Mouse (Mus musculus): ENCODE measurements around the gene Psmd1. TPM values are rescaled to one million over a fixed set of nuclear protein-coding genes. Genes with fewer than 3 reads are reported as not detected.

Gene Psmd1
- total and polyA plus RNA-seq, 3 experiments: 27.6 to 128 (median 123) TPM

GRCm38 (mm10) chr1:86156075-86156474 lies 91.9 kb downstream of the Psmd1 start:
- DNase-seq: no peak

- DNase-seq: no peak
Measured at GRCm38 (mm10) chr1:86156595-86156994, 92.4 kb downstream of the Psmd1 start.

GRCm38 (mm10) chr1:86160059-86160458 lies 95.9 kb downstream of the Psmd1 start:
- DNase-seq: no peak

- no peak for DNase-seq
Measured at GRCm38 (mm10) chr1:86160479-86160878, 96.3 kb downstream of the Psmd1 start.

- no peak for DNase-seq
Measured at GRCm38 (mm10) chr1:86161061-86161460, 96.9 kb downstream of the Psmd1 start.

- no peak for DNase-seq
Measured at GRCm38 (mm10) chr1:86174602-86175001, 110.4 kb downstream of the Psmd1 start.

- no peak for DNase-seq
Measured at GRCm38 (mm10) chr1:86176066-86176465, 111.9 kb downstream of the Psmd1 start.

- DNase-seq: peak; percentile 75
Measured at GRCm38 (mm10) chr1:86178462-86179253, 114.5 kb downstream of the Psmd1 start.

GRCm38 (mm10) chr1:86182004-86182709 lies 118.0 kb downstream of the Psmd1 start:
- DNase-seq: no peak

- no peak for DNase-seq
Measured at GRCm38 (mm10) chr1:86183577-86184263, 119.5 kb downstream of the Psmd1 start.

GRCm38 (mm10) chr1:86186762-86187161 lies 122.6 kb downstream of the Psmd1 start:
- no peak for DNase-seq

- DNase-seq: no peak
Measured at GRCm38 (mm10) chr1:86187856-86188255, 123.7 kb downstream of the Psmd1 start.

GRCm38 (mm10) chr1:86188271-86188670 lies 124.1 kb downstream of the Psmd1 start:
- no peak for DNase-seq

Other genes starting within 250 kb of the Psmd1 start
- gene Itm2c, start 170.1 kb upstream of the Psmd1 start, total RNA-seq (2021): 100 to 1,000 TPM; 549 to 588 TPM
- gene Itm2c, start 170.1 kb upstream of the Psmd1 start, polyA plus RNA-seq (2012; rRNA removed): 777 and 999 TPM in 2 replicates
- gene 4933407L21Rik, start 135.9 kb upstream of the Psmd1 start, total RNA-seq (2021): under 1 TPM in 1 of 2 experiments, not detected in 1; 0.24 TPM
- 0.10 TPM in 1 of 2 replicates, not detected in the other for gene 4933407L21Rik, start 135.9 kb upstream of the Psmd1 start, polyA plus RNA-seq (2012; rRNA removed)
- gene Gpr55, start 103.4 kb upstream of the Psmd1 start, total RNA-seq (2021): 1 to 10 TPM; 4.3 to 4.4 TPM
- 0.98 and 1.2 TPM in 2 replicates for gene Gpr55, start 103.4 kb upstream of the Psmd1 start, polyA plus RNA-seq (2012; rRNA removed)
- gene Spata3, start 47.6 kb upstream of the Psmd1 start, total RNA-seq (2021): not detected
- gene Spata3, start 47.6 kb upstream of the Psmd1 start, polyA plus RNA-seq (2012; rRNA removed): not detected in 2 replicates
- under 1 TPM; 0.12 to 0.21 TPM for gene 2810459M11Rik, start 18.5 kb upstream of the Psmd1 start, total RNA-seq (2021)
- 0.07 and 0.25 TPM in 2 replicates for gene 2810459M11Rik, start 18.5 kb upstream of the Psmd1 start, polyA plus RNA-seq (2012; rRNA removed)
- under 1 TPM; 0.14 TPM for gene Htr2b, start 47.6 kb downstream of the Psmd1 start, total RNA-seq (2021)
- gene Htr2b, start 47.6 kb downstream of the Psmd1 start, polyA plus RNA-seq (2012; rRNA removed): 0.25 TPM in 1 of 2 replicates, not detected in the other
- 1 to 10 TPM; 6.9 to 9.4 TPM for gene Gm21972, start 69.2 kb downstream of the Psmd1 start, total RNA-seq (2021)
- 0.30 TPM in 1 of 2 replicates, not detected in the other for gene Gm21972, start 69.2 kb downstream of the Psmd1 start, polyA plus RNA-seq (2012; rRNA removed)
- gene Armc9, start 90.4 kb downstream of the Psmd1 start, total RNA-seq (2021): 10 to 100 TPM in 1 of 2 experiments, 1 to 10 TPM in 1; 8.1 to 10.9 TPM
- 2.8 and 3.6 TPM in 2 replicates for gene Armc9, start 90.4 kb downstream of the Psmd1 start, polyA plus RNA-seq (2012; rRNA removed)
- gene B3gnt7, start 238.4 kb downstream of the Psmd1 start, total RNA-seq (2021): under 1 TPM; 0.21 to 0.26 TPM
- gene B3gnt7, start 238.4 kb downstream of the Psmd1 start, polyA plus RNA-seq (2012; rRNA removed): 0.36 and 0.40 TPM in 2 replicates

All from adrenal gland, adult 2 months (tissue).